Mouse (Mus musculus): ENCODE results near the gene 7420426K07Rik. TPM values are rescaled to one million over a fixed set of nuclear protein-coding genes. Genes with fewer than 3 reads are reported as not detected.

7420426K07Rik gene
- polyA plus RNA-seq (2015; fragmentation: Illumina TruSeq; extraction: RNeasy Lipid Tissue Mini Kit (QIAGEN cat#74804); ENCODE audit: insufficient read depth, low replicate concordance): not detected

GRCm38 (mm10) chr9:98902819-98903218 lies at the start of gene 7420426K07Rik:
Gene 7420426K07Rik (plus strand): TSS chr9:98903119.

GRCm38 (mm10) chr9:98856210-98856609 lies 46.7 kb upstream of the 7420426K07Rik start, which contains the start of gene Prr23a2:
Gene Prr23a2 (plus strand): TSS chr9:98856494.

GRCm38 (mm10) chr9:98864571-98864970 lies 38.3 kb upstream of the 7420426K07Rik start, which contains the start of gene Prr23a3:
Gene Prr23a3 (plus strand): TSS chr9:98864767.

Other genes with a start within 250 kb of the 7420426K07Rik start
- gene Prr23a1, start 60.6 kb upstream of the 7420426K07Rik start, polyA plus RNA-seq (2015; fragmentation: Illumina TruSeq; extraction: RNeasy Lipid Tissue Mini Kit (QIAGEN cat#74804); ENCODE audit: insufficient read depth, low replicate concordance): not detected
- gene Prr23a2, start 46.6 kb upstream of the 7420426K07Rik start, polyA plus RNA-seq (2015; fragmentation: Illumina TruSeq; extraction: RNeasy Lipid Tissue Mini Kit (QIAGEN cat#74804); ENCODE audit: insufficient read depth, low replicate concordance): not detected
- not detected for gene Prr23a3, start 38.4 kb upstream of the 7420426K07Rik start, polyA plus RNA-seq (2015; fragmentation: Illumina TruSeq; extraction: RNeasy Lipid Tissue Mini Kit (QIAGEN cat#74804); ENCODE audit: insufficient read depth, low replicate concordance)
- gene Foxl2, start 52.2 kb downstream of the 7420426K07Rik start, polyA plus RNA-seq (2015; fragmentation: Illumina TruSeq; extraction: RNeasy Lipid Tissue Mini Kit (QIAGEN cat#74804); ENCODE audit: insufficient read depth, low replicate concordance): not detected
- gene Faim, start 83.3 kb downstream of the 7420426K07Rik start, polyA plus RNA-seq (2015; fragmentation: Illumina TruSeq; extraction: RNeasy Lipid Tissue Mini Kit (QIAGEN cat#74804); ENCODE audit: insufficient read depth, low replicate concordance): 61.9 TPM
- gene Gm1123, start 132.6 kb downstream of the 7420426K07Rik start, polyA plus RNA-seq (2015; fragmentation: Illumina TruSeq; extraction: RNeasy Lipid Tissue Mini Kit (QIAGEN cat#74804); ENCODE audit: insufficient read depth, low replicate concordance): 0.15 TPM
- gene Pik3cb, start 237.5 kb downstream of the 7420426K07Rik start, polyA plus RNA-seq (2015; fragmentation: Illumina TruSeq; extraction: RNeasy Lipid Tissue Mini Kit (QIAGEN cat#74804); ENCODE audit: insufficient read depth, low replicate concordance): 17.3 TPM